ENCODE assay signal across 7 mouse cellular contexts in genomic region chr2:27773980-27774730, GRCm38 (mm10).
DNase-seq lines count a peak whose midpoint lies in the region; ATAC-seq lines count a peak whose summit lies in the region.

No protein-coding gene starts in this region.

- no peak overlapping the region for H3K4me3 ChIP-seq in embryonic facial prominence, embryonic 14.5 days (ENCODE audit: low read depth, low read length)
- no peak overlapping the region for H3K4me3 ChIP-seq in lung, embryonic 16.5 days (ENCODE audit: low read length)

- intact Hi-C loops in heart, postnatal 25 days (cut with DNase I) = loop anchor here (5.0 kb wide), 1 partner anchor 128 kb away; no protein-coding TSS in a partner anchor

- H3K9ac ChIP-seq in embryonic facial prominence, embryonic 14.5 days (ENCODE audit: low read depth, low read length) = peak overlapping the region; percentile 49
- peak overlapping the region; percentile 21 for H3K9ac ChIP-seq in lung, embryonic 16.5 days (ENCODE audit: low read length)

- WGBS in embryonic facial prominence, embryonic 14.5 days = 23% methylated on average over 24 of the region's 24 CpGs
- 34% methylated on average over 24 of the region's 24 CpGs for WGBS in lung, embryonic 16.5 days

- peak; percentile 77 for ATAC-seq in embryonic facial prominence, embryonic 14.5 days (ENCODE audit: low read depth)
- ATAC-seq in lung, embryonic 16.5 days (ENCODE audit: low read depth) = peak; percentile 63
- no peak for ATAC-seq in activated CD4-positive, CD25-positive, alpha-beta regulatory T cell, adult 4 months

- no peaks in the 10 kb centered on the region for H3K9me3 ChIP-seq in embryonic facial prominence, embryonic 14.5 days (ENCODE audit: control insufficient read depth, low read length)
- no peaks in the 10 kb centered on the region for H3K9me3 ChIP-seq in lung, embryonic 16.5 days (ENCODE audit: control insufficient read depth, low read length)

- no peaks in the 10 kb centered on the region for H3K36me3 ChIP-seq in embryonic facial prominence, embryonic 14.5 days (ENCODE audit: control insufficient read depth, insufficient read depth, low read length)
- H3K36me3 ChIP-seq in lung, embryonic 16.5 days (ENCODE audit: control insufficient read depth, insufficient read depth, low read length) = no peaks in the 10 kb centered on the region

- no peaks in the 10 kb centered on the region for H3K27me3 ChIP-seq in embryonic facial prominence, embryonic 14.5 days (replicated peaks; ENCODE audit: control insufficient read depth, insufficient read depth, low read length)
- no peaks in the 10 kb centered on the region for H3K27me3 ChIP-seq in lung, embryonic 16.5 days (ENCODE audit: control insufficient read depth, insufficient read depth, low read depth, low read length)

- peak overlapping the region; percentile 14; the same call in 1 of the 2 replicates for H3K4me2 ChIP-seq in embryonic facial prominence, embryonic 14.5 days (ENCODE audit: low read depth, low read length)
- no peak overlapping the region for H3K4me2 ChIP-seq in lung, embryonic 16.5 days (ENCODE audit: low read depth, low read length)

- H3K4me1 ChIP-seq in embryonic facial prominence, embryonic 14.5 days (ENCODE audit: control insufficient read depth, insufficient read depth, low read length) = peaks cover 34% of the 10 kb centered on the region
- peaks cover 34% of the 10 kb centered on the region for H3K4me1 ChIP-seq in lung, embryonic 16.5 days (replicated peaks; ENCODE audit: control insufficient read depth, insufficient read depth, low read length)

- DNase-seq in adipocyte (ENCODE audit: low spot score) = peak; percentile 62
- DNase-seq in embryonic facial prominence, embryonic 14.5 days (ENCODE audit: low spot score) = peak; percentile 97
- peak; percentile 80 for DNase-seq in heart, postnatal 25 days (ENCODE audit: low spot score)
- no peak for DNase-seq in thymus, adult 18-20 months
- no peak for DNase-seq in Muller cell, postnatal 12 days (ENCODE audit: inconsistent ontology term)

- peak overlapping the region; percentile 98 for H3K27ac ChIP-seq in embryonic facial prominence, embryonic 14.5 days (replicated peaks; ENCODE audit: low read depth, low read length)
- peak overlapping the region; percentile 93 for H3K27ac ChIP-seq in lung, embryonic 16.5 days (ENCODE audit: low read length)

Comparison
In these comparisons a context has a peak if more than half of its experiments do, and no peak if none do; other contexts are left out.
1. DNase-seq: peak in adipocyte (single experiment), embryonic facial prominence, embryonic 14.5 days (single experiment) and heart, postnatal 25 days (single experiment); none in thymus, adult 18-20 months (0 of 2) and Muller cell, postnatal 12 days (single experiment).